Mouse (Mus musculus): ENCODE results near the gene Tsen34. TPM values are rescaled to one million over a fixed set of nuclear protein-coding genes. Genes with fewer than 3 reads are reported as not detected.
"Not testable (repeated sequence)": the region's sequence is repeated elsewhere in the genome, so short reads cannot be mapped to it uniquely, and the experiment has no call there.

Gene Tsen34
- total RNA-seq, 1 experiment from 2014 or later: 17.0 TPM

GRCm38 (mm10) chr7:3707568-3708413 is 15.1 kb downstream of the Tsen34 start:
- ATAC-seq (replicated peaks; ENCODE audit: insufficient number of reproducible peaks, low FRiP score, low TSS enrichment, poor library complexity, severe bottlenecking): no peak

GRCm38 (mm10) chr7:3708447-3708980 is 15.9 kb downstream of the Tsen34 start:
- not testable (repeated sequence) for ATAC-seq (replicated peaks; ENCODE audit: insufficient number of reproducible peaks, low FRiP score, low TSS enrichment, poor library complexity, severe bottlenecking)

GRCm38 (mm10) chr7:3709000-3709399 is 16.3 kb downstream of the Tsen34 start:
- ATAC-seq (replicated peaks; ENCODE audit: insufficient number of reproducible peaks, low FRiP score, low TSS enrichment, poor library complexity, severe bottlenecking): no peak

GRCm38 (mm10) chr7:3712264-3712942 is 19.7 kb downstream of the Tsen34 start:
- peak; percentile 28; the same call in 1 of the 2 replicates for ATAC-seq (replicated peaks; ENCODE audit: insufficient number of reproducible peaks, low FRiP score, low TSS enrichment, poor library complexity, severe bottlenecking)

GRCm38 (mm10) chr7:3715249-3715648 is 22.6 kb downstream of the Tsen34 start:
- ATAC-seq (replicated peaks; ENCODE audit: insufficient number of reproducible peaks, low FRiP score, low TSS enrichment, poor library complexity, severe bottlenecking): peak; percentile 48; the same call in 1 of the 2 replicates

- ATAC-seq (replicated peaks; ENCODE audit: insufficient number of reproducible peaks, low FRiP score, low TSS enrichment, poor library complexity, severe bottlenecking): not testable (repeated sequence)
Measured at GRCm38 (mm10) chr7:3720268-3720667, 27.6 kb downstream of the Tsen34 start, which contains the start of gene Pirb. TSS of gene Pirb (minus strand) at chr7:3720391.

- ATAC-seq (replicated peaks; ENCODE audit: insufficient number of reproducible peaks, low FRiP score, low TSS enrichment, poor library complexity, severe bottlenecking): peak; percentile 75; the same call in 1 of the 2 replicates
Measured at GRCm38 (mm10) chr7:3725459-3725858, 32.8 kb downstream of the Tsen34 start.

GRCm38 (mm10) chr7:3732675-3733074 is 40.0 kb downstream of the Tsen34 start:
- not testable (repeated sequence) for ATAC-seq (replicated peaks; ENCODE audit: insufficient number of reproducible peaks, low FRiP score, low TSS enrichment, poor library complexity, severe bottlenecking)

Other genes starting within 250 kb of the Tsen34 start
- 1.3 to 1.9 TPM in 2 of 3 replicates, not detected in the other for gene Tarm1, start 190.2 kb upstream of the Tsen34 start, total RNA-seq (2017)
- gene Oscar, start 76.7 kb upstream of the Tsen34 start, total RNA-seq (2017): not detected in 3 replicates
- 163 to 226 TPM (median 220 TPM) in 3 replicates for gene Ndufa3, start 75.5 kb upstream of the Tsen34 start, total RNA-seq (2017)
- 20.6 to 34.9 TPM (median 28.7 TPM) in 3 replicates for gene Tfpt, start 62.9 kb upstream of the Tsen34 start, total RNA-seq (2017)
- gene Prpf31, start 62.9 kb upstream of the Tsen34 start, total RNA-seq (2017): 50.9 to 63.8 TPM (median 57.8 TPM) in 3 replicates
- gene Cnot3, start 47.6 kb upstream of the Tsen34 start, total RNA-seq (2017): 19.8 to 52.4 TPM (median 24.8 TPM) in 3 replicates
- gene Leng1, start 27.0 kb upstream of the Tsen34 start, total RNA-seq (2017): 6.4 to 10.3 TPM (median 6.6 TPM) in 3 replicates
- gene Tmc4, start 15.3 kb upstream of the Tsen34 start, total RNA-seq (2017): 1.5 to 7.6 TPM (median 2.0 TPM) in 3 replicates
- gene Mboat7, start 660 bp downstream of the Tsen34 start, total RNA-seq (2017): 26.7 to 36.8 TPM (median 36.4 TPM) in 3 replicates
- 1,184 to 2,050 TPM (median 1,737 TPM) in 3 replicates for gene Rps9, start 11.1 kb downstream of the Tsen34 start, total RNA-seq (2017)
- gene Pirb, start 27.5 kb downstream of the Tsen34 start, total RNA-seq (2017): 111 to 159 TPM (median 138 TPM) in 3 replicates
- gene Gm15448, start 132.8 kb downstream of the Tsen34 start, total RNA-seq (2017): 3.1 to 10.7 TPM (median 9.4 TPM) in 3 replicates
- gene Pira2, start 152.2 kb downstream of the Tsen34 start, total RNA-seq (2017): 4.7 to 22.8 TPM (median 10.7 TPM) in 3 replicates
- 5.2 to 14.5 TPM (median 10.1 TPM) in 3 replicates for gene Gm14548, start 205.3 kb downstream of the Tsen34 start, total RNA-seq (2017)
- gene Lilra6, start 222.6 kb downstream of the Tsen34 start, total RNA-seq (2017): 3.5 to 19.0 TPM (median 14.2 TPM) in 3 replicates

All from monocyte, adult 5-6 weeks (primary cell).